Mouse (Mus musculus) embryonic fibroblast, embryonic 13.5 days (primary cell): ENCODE measurements at regions not wholly inside any gene's neighbourhood (a gene's known extent, or its start where the extent isn't known, plus 50 kb on each side); places are given as distances from the start of the nearest gene placed in this dataset.
"Not testable (repeated sequence)": the region's sequence is repeated elsewhere in the genome, so short reads cannot be mapped to it uniquely, and the experiment has no call there.

ENCODE experiments used
- H3K27ac ChIP-seq: 2 replicates; pipeline ENCODE4 v1.5.1; 2012; ENCODE audit warnings: low read length, control low read depth, inconsistent platforms; ENCODE audit not compliant: insufficient read depth
- H3K4me1 ChIP-seq: 2 replicates; pipeline ENCODE4 v1.6.1; 2011; ENCODE audit warnings: low read length; ENCODE audit not compliant: control insufficient read depth, insufficient read depth
- H3K4me3 ChIP-seq: 2 replicates; pipeline ENCODE4 v1.5.1; 2011; ENCODE audit warnings: mild to moderate bottlenecking, control low read depth, low read length; ENCODE audit not compliant: insufficient read depth
- POLR2A ChIP-seq: IDR thresholded peaks from 2 replicates; pipeline ENCODE4 v1.6.1; 2011; ENCODE audit warnings: low read depth, mild to moderate bottlenecking, control low read depth, low read length, moderate library complexity

DNA sequence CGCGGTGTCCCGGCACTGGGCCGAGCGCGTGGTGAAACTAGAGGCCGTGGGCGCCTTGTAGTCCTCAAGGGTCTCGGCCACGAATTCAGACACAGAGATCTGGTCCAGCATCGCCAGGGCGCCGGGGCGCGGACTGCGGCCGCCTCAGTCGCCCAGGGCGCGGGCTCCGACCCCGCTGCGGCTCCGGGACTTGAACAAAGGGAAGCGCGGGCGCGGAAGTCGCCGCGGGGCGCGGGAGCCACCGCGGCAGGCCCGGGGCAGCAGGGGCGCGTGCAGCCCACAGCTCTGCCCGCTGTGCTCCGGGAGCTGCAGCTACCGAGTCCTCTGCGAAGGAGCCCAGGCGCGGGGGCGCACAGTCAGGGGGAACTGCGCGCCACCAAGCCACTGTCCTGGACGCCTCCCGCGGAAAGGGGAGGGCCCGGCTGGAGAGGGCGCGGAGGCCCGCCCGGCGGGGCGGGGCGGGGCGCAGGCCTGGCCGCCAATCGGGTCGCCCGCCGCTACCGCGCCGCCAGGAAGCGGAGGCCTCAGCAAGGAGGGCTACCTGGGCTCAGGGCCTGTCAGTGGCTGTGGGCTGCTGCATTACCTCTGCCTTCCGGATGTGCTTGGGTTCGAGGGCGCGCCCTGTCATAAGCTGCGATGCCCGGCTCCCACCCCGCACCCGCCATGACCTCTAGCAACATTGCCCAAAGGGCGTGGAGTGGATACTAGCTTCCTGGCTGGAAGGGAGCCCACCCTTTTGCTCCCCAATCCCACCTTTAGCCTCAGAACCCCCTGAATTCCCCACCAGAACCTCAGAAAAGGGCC lies 155.2 kb upstream of the 9030624G23Rik start:
- peak overlapping the region; percentile 44 for H3K4me3 ChIP-seq
- peak; percentile 61 for TF ChIP-seq POLR2A
- not testable (repeated sequence) for H3K4me1 ChIP-seq, H3K27ac ChIP-seq
